Mouse (Mus musculus) testis, adult 2 months (tissue): ENCODE results near the gene Scg5. TPM values are rescaled to one million over a fixed set of nuclear protein-coding genes. Genes with fewer than 3 reads are reported as not detected.

Experiments used
- H3K27ac ChIP-seq: fragments of 200-500 bp; 2 replicates; pipeline ENCODE4 v1.5.1; 2012; ENCODE audit warnings: low read depth, low read length; ENCODE audit not compliant: control insufficient read depth, insufficient read depth
- H3K27me3 ChIP-seq: fragments of 200-500 bp; 2 replicates; pipeline ENCODE4 v1.6.1; 2012; ENCODE audit warnings: mild to moderate bottlenecking, low read length, moderate library complexity; ENCODE audit not compliant: control insufficient read depth, insufficient read depth
- H3K36me3 ChIP-seq: fragments of 200-500 bp; 2 replicates; pipeline ENCODE4 v1.6.1; 2012; ENCODE audit warnings: mild to moderate bottlenecking, low read length; ENCODE audit not compliant: control insufficient read depth, insufficient read depth
- H3K4me1 ChIP-seq: fragments of 200-500 bp; 2 replicates; pipeline ENCODE4 v1.6.1; 2012; ENCODE audit warnings: low read length; ENCODE audit not compliant: control insufficient read depth, insufficient read depth
- H3K4me3 ChIP-seq: fragments of 200-500 bp; 2 replicates; pipeline ENCODE4 v1.5.1; 2012; ENCODE audit warnings: low read depth, mild to moderate bottlenecking, low read length, moderate library complexity, mixed read lengths; ENCODE audit not compliant: control insufficient read depth
- CTCF ChIP-seq: fragments of 200-500 bp; IDR thresholded peaks from 2 replicates; pipeline ENCODE4 v1.5.1; 2012; ENCODE audit warnings: low read depth, mild to moderate bottlenecking, inconsistent platforms, low read length, moderate library complexity; ENCODE audit not compliant: control insufficient read depth, insufficient read depth, insufficient replicate concordance
- POLR2A ChIP-seq: fragments of 200-500 bp; IDR thresholded peaks from 2 replicates; pipeline ENCODE4 v1.6.1; 2012; ENCODE audit warnings: low read depth, mild to moderate bottlenecking, inconsistent platforms, low read length, moderate library complexity; ENCODE audit not compliant: control insufficient read depth
- polyA plus RNA-seq: library from polyadenylated mRNA; depleted of rRNA; stranded (reverse); fragments of >200 nt; gene quantifications from 2 replicates; pipeline ENCODE4 v1.2.3, GENCODE M21; 2012

Gene Scg5
- polyA plus RNA-seq, 1 experiment, result 1.0 TPM

- H3K27me3 ChIP-seq, result no peaks in the 10 kb centered on the region
- H3K27ac ChIP-seq, result no peak overlapping the region
- no peak overlapping the region for H3K4me3 ChIP-seq
- no peaks in the 10 kb centered on the region for H3K4me1 ChIP-seq
- H3K36me3 ChIP-seq, result no peaks in the 10 kb centered on the region
- TF ChIP-seq POLR2A, result no peak
- no peak for TF ChIP-seq CTCF
These were observed 25.2 kb downstream of the Scg5 start for GRCm38 (mm10) chr2:113803753-113804152.

- Histone ChIP-seq H3K27me3 (no peaks in the 10 kb centered on the region), H3K4me3 (no peak overlapping the region), H3K4me1 (peaks cover 5% of the 10 kb centered on the region), H3K36me3 (no peaks in the 10 kb centered on the region), H3K27ac (no peak overlapping the region)
- no peak for TF ChIP-seq CTCF
- TF ChIP-seq POLR2A, result no peak
These were observed 28.1 kb downstream of the Scg5 start for GRCm38 (mm10) chr2:113800846-113801245.

GRCm38 (mm10) chr2:113798605-113799004 is 30.3 kb downstream of the Scg5 start:
- no peak overlapping the region for H3K4me3 ChIP-seq
- no peaks in the 10 kb centered on the region for H3K27me3 ChIP-seq
- no peak for TF ChIP-seq CTCF
- no peak for TF ChIP-seq POLR2A
- H3K36me3 ChIP-seq, result no peaks in the 10 kb centered on the region
- H3K4me1 ChIP-seq, result peaks cover 5% of the 10 kb centered on the region
- H3K27ac ChIP-seq, result no peak overlapping the region

- TF ChIP-seq CTCF (no peak), POLR2A (no peak)
- Histone ChIP-seq H3K27me3 (no peaks in the 10 kb centered on the region), H3K4me3 (no peak overlapping the region), H3K27ac (no peak overlapping the region), H3K36me3 (no peaks in the 10 kb centered on the region), H3K4me1 (peaks cover 5% of the 10 kb centered on the region)
These were observed 33.7 kb downstream of the Scg5 start for GRCm38 (mm10) chr2:113795186-113795585.

- Histone ChIP-seq H3K27me3 (no peaks in the 10 kb centered on the region), H3K4me1 (peaks cover 4% of the 10 kb centered on the region), H3K27ac (no peak overlapping the region), H3K36me3 (no peaks in the 10 kb centered on the region), H3K4me3 (no peak overlapping the region)
- TF ChIP-seq CTCF (no peak), POLR2A (no peak)
These were observed 35.4 kb downstream of the Scg5 start for GRCm38 (mm10) chr2:113793521-113793920.

GRCm38 (mm10) chr2:113788821-113789387 is 40.0 kb downstream of the Scg5 start:
- H3K36me3 ChIP-seq, result no peaks in the 10 kb centered on the region
- TF ChIP-seq POLR2A (no peak), CTCF (no peak)
- no peak overlapping the region for H3K4me3 ChIP-seq
- H3K4me1 ChIP-seq, result no peaks in the 10 kb centered on the region
- H3K27ac ChIP-seq, result no peak overlapping the region
- no peaks in the 10 kb centered on the region for H3K27me3 ChIP-seq

GRCm38 (mm10) chr2:113787882-113788281 is 41.0 kb downstream of the Scg5 start:
- no peak overlapping the region for H3K4me3 ChIP-seq
- TF ChIP-seq CTCF, result no peak
- no peak for TF ChIP-seq POLR2A
- no peaks in the 10 kb centered on the region for H3K36me3 ChIP-seq
- no peak overlapping the region for H3K27ac ChIP-seq
- H3K4me1 ChIP-seq, result no peaks in the 10 kb centered on the region
- no peaks in the 10 kb centered on the region for H3K27me3 ChIP-seq

- Histone ChIP-seq H3K27ac (no peak overlapping the region), H3K36me3 (no peaks in the 10 kb centered on the region), H3K4me1 (no peaks in the 10 kb centered on the region), H3K4me3 (no peak overlapping the region), H3K27me3 (no peaks in the 10 kb centered on the region)
- TF ChIP-seq POLR2A (no peak), CTCF (no peak)
These were observed 44.1 kb downstream of the Scg5 start for GRCm38 (mm10) chr2:113784851-113785250.
